Mouse (Mus musculus) ES-Bruce4 (cell line): ENCODE results near the gene Ilkap.

ENCODE experiments used
- CTCF ChIP-seq: IDR thresholded peaks from one replicate; pipeline ENCODE4 v1.8.1; 2011; ENCODE audit warnings: low read depth, low read length
- EP300 ChIP-seq: IDR thresholded peaks from 2 replicates; pipeline ENCODE4 v1.6.1; 2011; ENCODE audit warnings: low read depth, low read length; ENCODE audit not compliant: insufficient read depth
- POLR2A ChIP-seq: IDR thresholded peaks from one replicate; pipeline ENCODE4 v1.8.1; 2011; ENCODE audit warnings: low read length; ENCODE audit not compliant: insufficient read depth

DNA sequence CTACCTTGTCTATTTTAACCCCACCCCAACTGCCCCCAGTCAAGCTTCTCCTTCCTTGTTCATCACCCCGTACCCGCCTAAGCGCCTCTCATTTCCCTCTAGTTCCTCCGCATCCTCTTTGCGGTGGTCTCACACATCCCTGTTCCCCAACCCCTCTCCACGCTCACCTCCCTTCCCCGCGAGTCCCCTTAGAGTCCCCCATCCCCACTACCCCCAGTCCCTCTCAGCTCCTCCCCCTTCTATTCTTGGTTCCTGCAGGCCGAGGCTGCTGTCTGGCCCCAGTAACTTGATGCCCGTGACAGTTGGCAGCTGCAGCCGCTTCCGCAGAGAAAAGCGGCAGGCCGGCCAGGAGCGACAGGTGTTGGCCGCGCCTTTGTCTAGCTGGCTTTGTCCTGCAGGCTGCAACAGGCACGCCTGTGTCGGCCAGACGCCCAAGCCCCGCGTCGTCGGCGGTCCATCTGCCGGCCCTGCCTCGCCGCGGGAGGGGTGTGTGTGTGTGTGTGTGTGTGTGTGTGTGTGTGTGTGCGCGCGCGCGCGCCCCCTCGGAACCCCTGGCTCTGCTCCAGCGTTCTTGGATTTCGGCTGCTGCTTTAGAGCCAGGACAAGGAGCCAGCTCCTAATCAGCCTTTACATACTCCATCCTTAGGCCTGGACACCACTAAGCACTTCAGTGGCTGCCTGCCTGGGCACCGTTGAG, 15.4 kb upstream of the Ilkap start, which contains the start of gene Hes6:
- no peak for TF ChIP-seq CTCF
- TF ChIP-seq POLR2A, result no peak
- peak; percentile 96 for TF ChIP-seq EP300
